Mouse (Mus musculus) brain, embryonic 14.5 days (tissue): ENCODE measurements around the gene Ramp1. TPM values are rescaled to one million over a fixed set of nuclear protein-coding genes. Genes with fewer than 3 reads are reported as not detected.

Experiments
- DNase-seq: peaks from one replicate; pipeline ENCODE4 v3.0.0-alpha.2; 2011; ENCODE audit warnings: low read depth
- CTCF ChIP-seq: fragments of 200-500 bp; IDR thresholded peaks from 2 replicates; pipeline ENCODE4 v1.5.1; 2012; ENCODE audit warnings: inconsistent platforms, mild to moderate bottlenecking, moderate library complexity, borderline replicate concordance; ENCODE audit not compliant: insufficient read depth, insufficient read length; ENCODE audit errors: extremely low read depth
- POLR2A ChIP-seq: fragments of 200-500 bp; IDR thresholded peaks from 2 replicates; pipeline ENCODE4 v1.6.1; 2012; ENCODE audit warnings: mild to moderate bottlenecking, inconsistent platforms, borderline replicate concordance; ENCODE audit not compliant: poor library complexity, insufficient read depth, insufficient read length, severe bottlenecking; ENCODE audit errors: extremely low read depth
- polyA plus RNA-seq: library from polyadenylated mRNA; depleted of rRNA; stranded (reverse); fragments of >200 nt; gene quantifications from 2 replicates; pipeline ENCODE4 v1.2.3, GENCODE M21; 2012

Gene Ramp1
- polyA plus RNA-seq, 1 experiment = 3.8 TPM

DNA sequence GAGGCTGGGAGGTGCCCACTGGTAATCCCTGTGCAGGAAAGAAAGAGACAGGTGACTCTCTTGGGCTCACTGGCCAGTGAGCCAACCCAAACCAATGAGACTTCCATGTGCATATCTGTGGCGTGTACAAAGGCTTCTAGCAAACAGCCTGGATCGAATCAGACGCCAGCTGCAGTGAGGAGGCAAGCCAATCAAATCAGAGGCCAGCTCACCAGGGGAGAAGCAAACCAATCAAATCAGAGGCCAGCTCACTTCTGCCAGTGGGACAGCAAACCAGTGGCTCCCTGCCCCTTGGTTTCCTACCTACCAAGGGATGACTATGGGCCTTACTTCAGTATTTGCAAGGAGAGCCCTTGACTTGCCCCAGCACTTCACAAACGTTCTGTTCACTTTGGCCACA, 46.9 kb downstream of the Ramp1 start:
- DNase-seq = no peak
- TF ChIP-seq CTCF = no peak
- no peak for TF ChIP-seq POLR2A

DNA sequence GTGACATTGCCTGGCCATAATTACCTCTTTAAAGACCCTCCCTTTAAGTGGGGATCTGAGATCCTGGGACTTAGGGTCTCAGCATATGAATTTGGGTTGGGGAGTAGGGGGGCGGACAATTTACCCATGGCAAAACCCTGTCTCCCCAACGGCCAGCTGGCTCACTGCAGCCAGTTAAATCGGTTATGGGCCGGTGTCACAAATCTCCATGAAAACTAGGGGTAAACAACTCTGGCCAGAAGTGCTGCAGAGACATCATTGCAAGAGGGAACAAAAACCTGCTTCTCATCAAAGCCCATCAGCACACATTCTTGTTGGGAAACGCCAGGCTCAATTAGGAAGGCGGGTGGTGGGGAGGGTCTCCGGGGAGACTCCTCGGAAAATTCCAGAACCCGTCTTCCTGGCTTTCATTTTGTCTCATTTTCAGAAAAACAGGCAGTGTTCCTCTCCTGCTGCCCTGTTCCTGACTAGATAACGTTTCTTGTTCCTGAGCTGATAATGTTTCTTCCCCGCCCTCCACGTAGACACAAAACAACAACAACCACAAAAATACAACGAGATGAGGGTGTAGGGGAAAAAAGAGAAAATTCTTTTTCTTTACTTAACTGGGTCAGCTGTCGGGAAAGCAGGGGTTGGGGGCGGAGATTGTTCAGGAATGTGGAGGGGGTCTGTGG, 47.9 kb downstream of the Ramp1 start:
- TF ChIP-seq CTCF = no peak
- no peak for TF ChIP-seq POLR2A
- no peak for DNase-seq

DNA sequence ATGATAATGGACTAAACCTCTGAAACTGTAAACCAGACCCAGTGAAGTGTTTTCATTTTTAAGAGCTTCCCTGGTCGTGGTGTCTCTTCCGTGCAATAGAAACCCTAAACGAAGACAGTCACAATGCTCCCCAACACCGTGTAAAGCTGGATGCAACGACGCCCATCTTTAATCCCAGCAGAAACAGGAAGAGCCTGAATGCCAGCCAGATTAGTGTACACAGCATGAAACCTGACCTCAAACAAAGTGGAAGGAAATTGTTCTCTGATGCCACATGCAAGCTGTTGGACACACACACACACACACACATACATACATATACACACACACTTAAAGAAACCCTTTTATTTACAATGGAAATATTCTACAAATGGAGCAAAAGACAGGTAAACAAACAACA, 51.5 kb downstream of the Ramp1 start:
- TF ChIP-seq POLR2A (no peak), CTCF (no peak)
- DNase-seq = no peak

DNA sequence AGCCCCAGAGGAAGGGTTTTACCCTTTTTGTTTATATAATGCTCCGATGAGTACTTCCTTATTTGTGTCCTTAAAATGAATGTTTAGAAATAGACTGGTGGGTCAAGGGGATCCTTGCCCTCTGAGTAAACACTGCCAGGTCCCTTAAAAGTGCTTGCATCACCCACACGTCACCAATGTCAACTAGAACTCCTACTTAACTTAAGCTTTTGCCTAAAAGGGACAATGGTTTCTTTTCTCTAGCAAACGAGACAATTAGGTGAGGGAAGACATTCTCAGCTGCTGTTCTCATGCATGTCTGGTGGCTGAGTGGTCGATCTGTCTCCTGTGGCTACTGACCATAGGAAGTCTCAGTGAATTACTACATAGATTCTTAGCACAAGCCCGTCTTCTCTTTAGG, 52.3 kb downstream of the Ramp1 start:
- TF ChIP-seq CTCF = no peak
- TF ChIP-seq POLR2A = no peak
- no peak for DNase-seq

DNA sequence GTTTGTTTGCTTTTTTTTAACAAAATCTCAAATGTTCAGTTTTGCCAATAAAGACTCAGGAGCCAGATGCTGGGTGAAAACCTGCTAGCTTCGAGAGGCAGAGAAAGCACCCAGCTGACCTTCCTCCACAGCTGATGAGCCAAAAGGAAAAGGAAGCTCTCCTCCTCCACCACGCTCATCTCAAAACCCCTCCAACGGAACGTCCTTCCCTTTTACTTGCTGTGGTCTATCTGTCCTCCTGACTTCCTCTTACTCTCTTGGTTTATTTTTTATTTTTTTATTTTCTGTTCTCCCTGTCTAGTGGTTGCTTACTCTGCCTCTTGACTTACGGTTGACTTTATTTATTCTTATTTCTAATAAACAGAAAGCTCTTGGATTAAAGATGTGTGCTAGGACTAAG, 55.8 kb downstream of the Ramp1 start:
- TF ChIP-seq POLR2A = no peak
- DNase-seq = no peak

DNA sequence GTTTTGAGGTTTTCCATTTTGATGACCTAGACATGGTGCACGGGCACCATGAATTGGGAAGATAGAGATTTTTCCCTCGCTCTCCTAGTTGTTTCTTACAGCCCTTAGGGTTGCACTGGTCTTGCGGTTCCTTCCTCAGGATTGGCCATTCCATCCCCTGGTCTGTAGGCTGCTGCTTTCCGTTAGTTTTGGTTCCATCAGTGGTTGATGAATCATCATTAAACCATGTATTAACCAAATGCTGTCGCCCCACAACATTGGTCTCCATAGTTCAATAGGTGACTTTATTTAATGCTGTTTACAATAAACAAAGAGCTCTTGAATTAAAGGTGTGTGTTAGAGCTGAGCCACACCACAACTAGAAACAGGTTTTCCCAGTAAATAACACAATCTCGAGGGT, 58.1 kb downstream of the Ramp1 start:
- DNase-seq = no peak
- TF ChIP-seq POLR2A = no peak
- no peak for TF ChIP-seq CTCF

DNA sequence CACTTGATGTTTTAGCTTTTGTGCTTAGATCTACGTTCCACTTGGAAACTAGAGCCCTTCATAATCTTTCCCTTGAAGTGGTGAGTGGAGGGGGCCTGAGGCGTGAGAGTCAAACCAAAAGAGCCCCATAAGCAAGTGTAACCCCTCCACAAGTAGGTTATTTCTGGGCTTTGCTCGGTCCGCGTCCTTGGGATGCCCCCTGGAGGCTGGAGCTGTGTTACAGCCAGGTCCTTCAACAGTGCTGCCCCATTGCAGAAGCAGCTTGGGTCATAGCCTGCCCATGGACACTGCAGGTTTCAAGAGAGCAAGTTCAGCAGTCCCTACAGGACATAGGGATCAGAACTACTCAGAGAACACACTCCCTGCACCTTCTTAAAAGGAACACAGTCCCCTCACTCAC, 59.5 kb downstream of the Ramp1 start:
- peak; percentile 32 for DNase-seq
- TF ChIP-seq CTCF (peak; percentile 56), POLR2A (no peak)

DNA sequence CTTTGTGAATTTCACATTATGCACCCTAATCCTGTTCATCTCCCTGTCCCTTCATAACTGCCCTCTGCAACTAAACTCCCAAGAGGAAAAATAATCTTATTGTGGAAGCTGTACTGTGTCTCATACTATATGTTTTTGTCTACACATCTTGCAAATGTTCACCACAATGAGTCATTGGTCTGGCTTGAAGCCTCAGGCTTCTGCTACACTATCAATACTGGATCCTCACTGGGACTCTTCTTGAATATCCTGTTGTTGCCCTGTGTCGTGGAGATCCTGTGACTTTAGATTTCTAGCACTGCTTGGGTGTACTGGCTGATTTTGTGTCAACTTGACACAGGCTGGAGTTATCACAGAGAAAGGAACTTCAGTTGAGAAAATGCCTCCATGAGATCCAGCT, 60.2 kb downstream of the Ramp1 start:
- no peak for TF ChIP-seq CTCF
- TF ChIP-seq POLR2A = no peak

DNA sequence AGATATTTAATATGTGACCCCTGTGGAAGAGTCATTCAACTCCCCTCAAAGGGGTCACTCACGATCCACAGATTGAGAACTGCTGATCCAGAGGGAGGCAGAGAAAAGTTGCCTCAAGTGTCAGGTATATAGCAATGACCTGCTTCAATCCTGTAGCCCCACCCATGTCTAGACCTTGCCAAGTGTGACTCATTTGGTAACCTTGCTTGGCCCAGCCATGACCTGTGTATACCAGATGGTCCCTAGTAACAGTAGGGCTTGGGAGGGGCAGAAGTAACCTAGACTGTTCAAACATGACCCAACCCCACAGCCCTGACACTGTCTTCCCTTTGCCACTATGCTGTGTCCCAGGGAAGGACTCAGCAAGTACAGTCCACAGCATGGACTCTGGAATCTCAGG, 61.1 kb downstream of the Ramp1 start:
- TF ChIP-seq POLR2A (no peak), CTCF (no peak)
- no peak for DNase-seq

More for the DNA sequence above, 60.2 kb downstream of the Ramp1 start:
- DNase-seq = no peak

DNA sequence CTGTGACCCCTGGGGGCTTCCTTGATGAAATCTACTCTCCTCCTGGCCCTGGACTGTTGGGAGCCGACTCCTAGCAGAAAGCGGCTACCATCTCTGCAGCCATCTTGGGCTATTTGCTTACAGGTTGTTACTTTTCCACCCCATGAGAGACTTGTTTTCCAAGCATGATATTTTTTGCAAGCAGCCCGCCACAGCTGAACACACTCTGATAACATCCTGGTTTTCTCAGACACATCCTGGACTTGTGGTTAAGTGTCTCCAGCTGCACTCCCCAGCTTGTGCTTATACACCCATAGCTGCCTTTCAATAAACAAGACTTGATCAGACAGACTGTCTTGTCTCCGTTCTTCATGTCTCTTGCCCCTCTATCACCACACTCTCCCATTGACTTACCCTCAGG, 61.6 kb downstream of the Ramp1 start:
- TF ChIP-seq CTCF = no peak
- no peak for TF ChIP-seq POLR2A
- DNase-seq = no peak

DNA sequence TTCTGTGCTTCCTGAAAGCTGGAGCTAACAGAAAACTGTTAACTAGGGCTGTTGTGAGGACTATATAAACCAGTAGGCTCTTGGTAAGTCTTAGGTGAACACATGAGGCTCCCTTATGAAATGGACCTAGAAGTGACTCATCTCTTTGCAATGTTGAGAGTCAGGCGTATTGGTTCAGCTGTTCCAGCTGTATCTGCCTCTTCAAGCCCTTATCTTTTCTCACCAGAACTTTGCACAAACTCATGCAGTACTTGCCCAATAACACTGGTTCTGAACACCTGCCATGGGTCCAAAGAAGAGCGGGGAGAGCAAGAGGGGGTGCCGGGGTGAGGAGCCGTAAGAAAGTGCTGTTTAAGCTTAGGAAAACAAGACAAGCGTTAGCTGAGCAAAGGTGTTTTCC, 68.6 kb downstream of the Ramp1 start:
- DNase-seq = no peak
- no peak for TF ChIP-seq POLR2A
- TF ChIP-seq CTCF = no peak

DNA sequence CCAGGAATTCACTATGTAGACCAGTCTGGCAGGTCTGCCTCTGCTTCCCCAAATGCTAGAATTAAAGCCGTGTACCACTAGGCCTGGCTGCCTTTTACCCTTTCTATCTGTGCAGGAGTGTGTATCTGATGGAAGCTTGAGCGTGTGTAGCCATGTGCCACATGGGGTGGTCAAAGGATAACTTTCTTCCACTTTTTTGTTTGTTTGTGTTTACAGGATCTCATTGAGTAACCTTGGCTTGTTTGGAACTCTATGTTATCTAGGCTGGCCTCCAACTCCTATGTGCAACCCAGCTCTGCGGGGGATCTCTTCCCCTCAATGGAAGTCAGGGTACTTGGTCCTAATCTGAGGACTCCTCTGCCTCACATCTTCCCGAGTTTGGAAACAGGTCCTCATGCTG, 69.3 kb downstream of the Ramp1 start:
- no peak for DNase-seq
- TF ChIP-seq CTCF = no peak
- no peak for TF ChIP-seq POLR2A
